In genomic region chr8:120489142-120489754, GRCm38 (mm10) we compare ENCODE assay signal across 8 mouse cellular contexts.
DNase-seq lines count a peak whose midpoint lies in the region; ATAC-seq lines count a peak whose summit lies in the region.

No protein-coding gene starts in this region.

- H3K36me3 ChIP-seq in heart, embryonic 11.5 days (ENCODE audit: control insufficient read depth, insufficient read depth, low read length): no peaks in the 10 kb centered on the region
- H3K36me3 ChIP-seq in lung, embryonic 16.5 days (ENCODE audit: control insufficient read depth, insufficient read depth, low read length): no peaks in the 10 kb centered on the region

- no peaks in the 10 kb centered on the region for H3K9me3 ChIP-seq in heart, embryonic 11.5 days (replicated peaks; ENCODE audit: control insufficient read depth, low read length)
- no peaks in the 10 kb centered on the region for H3K9me3 ChIP-seq in lung, embryonic 16.5 days (ENCODE audit: control insufficient read depth, low read length)

- WGBS in heart, embryonic 11.5 days (ENCODE audit: insufficient replicate concordance): under 1% methylated on average over 73 of the region's 73 CpGs
- WGBS in lung, embryonic 16.5 days: under 1% methylated on average over 73 of the region's 73 CpGs

- H3K4me1 ChIP-seq in heart, embryonic 11.5 days (ENCODE audit: control insufficient read depth, insufficient read depth, low read length): peaks cover 74% of the 10 kb centered on the region
- peaks cover 79% of the 10 kb centered on the region for H3K4me1 ChIP-seq in lung, embryonic 16.5 days (replicated peaks; ENCODE audit: control insufficient read depth, insufficient read depth, low read length)

- H3K9ac ChIP-seq in heart, embryonic 11.5 days (ENCODE audit: low read depth, low read length): peak overlapping the region; percentile 94
- H3K9ac ChIP-seq in lung, embryonic 16.5 days (ENCODE audit: low read length): peak overlapping the region; percentile 87

- no peak for ATAC-seq in heart, embryonic 11.5 days (replicated peaks; ENCODE audit: insufficient number of reproducible peaks, low FRiP score, low TSS enrichment)
- no peak for ATAC-seq in lung, embryonic 16.5 days (ENCODE audit: low read depth)
- peak; percentile 30 for ATAC-seq in neutrophil, adult 5-6 weeks (ENCODE audit: extremely low read depth, insufficient number of reproducible peaks, low FRiP score, poor library complexity, severe bottlenecking)

- H3K27ac ChIP-seq in heart, embryonic 11.5 days (ENCODE audit: low read depth, low read length): peak overlapping the region; percentile 99
- H3K27ac ChIP-seq in lung, embryonic 16.5 days (ENCODE audit: low read length): peak overlapping the region; percentile 97

- intact Hi-C loops in left cerebral cortex, postnatal 25 days (cut with DNase I): loop anchor here (1.0 to 5.0 kb wide), 4 partner anchors 46 to 187 kb away; no protein-coding TSS in a partner anchor
- intact Hi-C loops in left cerebral cortex, postnatal 4 days (cut with DNase I): no loop called here

- H3K4me2 ChIP-seq in heart, embryonic 11.5 days: peak overlapping the region; percentile 95
- peak overlapping the region; percentile 98 for H3K4me2 ChIP-seq in lung, embryonic 16.5 days (ENCODE audit: low read depth, low read length)

- 0 out of 2 replicates have a peak, but pooled peaks cover 2% of the 10 kb centered on the region for H3K27me3 ChIP-seq in heart, embryonic 11.5 days (ENCODE audit: control insufficient read depth, insufficient read depth, low read length)
- no peaks in the 10 kb centered on the region for H3K27me3 ChIP-seq in lung, embryonic 16.5 days (ENCODE audit: control insufficient read depth, insufficient read depth, low read depth, low read length)

- peak; percentile 51 to 57 for DNase-seq in left cerebral cortex, postnatal 25 days (ENCODE audit: low spot score in 2 of 2)
- no peak for DNase-seq in left cerebral cortex, postnatal 4 days
- peak; percentile 69 for DNase-seq in cerebellum, adult 9-11 months
- peak; percentile 68 for DNase-seq in kidney, adult 9 months
- peak; percentile 91 for DNase-seq in thymus, postnatal 4 days

- H3K4me3 ChIP-seq in heart, embryonic 11.5 days (ENCODE audit: low read depth, low read length): peak overlapping the region; percentile 87
- H3K4me3 ChIP-seq in lung, embryonic 16.5 days (ENCODE audit: low read length): peak overlapping the region; percentile 65
